Mouse (Mus musculus): ENCODE results near the gene Defb26.

GRCm38 (mm10) chr2:152544691-152545090 lies 33.2 kb upstream of the Defb26 start:
- TF ChIP-seq CTCF (IDR thresholded peaks at IDR 0.05; ENCODE audit: insufficient read depth, low read length) (peak; percentile 26; the same call in 1 of the 2 replicates), POLR2A (IDR thresholded peaks at IDR 0.05; ENCODE audit: borderline replicate concordance, extremely low read depth, low read depth, low read length) (no peak)

Measured in lung, adult 2 months (tissue).